Mouse (Mus musculus): ENCODE data around the gene Azin2.

The Azin2 gene

GRCm38 (mm10) chr4:128962029-128962925, at the start of gene Azin2:
Azin2 (minus strand) TSS chr4:128962442.
- DNase-seq = peak; percentile 97 to 98

GRCm38 (mm10) chr4:129011604-129012121, 49.4 kb upstream of the Azin2 start:
- DNase-seq = peak; percentile 65 to 69

GRCm38 (mm10) chr4:129009521-129009920, 47.3 kb upstream of the Azin2 start:
- DNase-seq = no peak

GRCm38 (mm10) chr4:129008672-129009071, 46.4 kb upstream of the Azin2 start:
- no peak for DNase-seq

- DNase-seq = no peak
These were observed 45.8 kb upstream of the Azin2 start for GRCm38 (mm10) chr4:129008006-129008519.

GRCm38 (mm10) chr4:129003720-129004119, 41.5 kb upstream of the Azin2 start:
- no peak for DNase-seq

GRCm38 (mm10) chr4:129000786-129001185, 38.5 kb upstream of the Azin2 start:
- no peak for DNase-seq

GRCm38 (mm10) chr4:128998401-128998800, 36.2 kb upstream of the Azin2 start:
- no peak for DNase-seq

GRCm38 (mm10) chr4:128997258-128997657, 35.0 kb upstream of the Azin2 start:
- no peak for DNase-seq

- DNase-seq = no peak
These were observed 33.0 kb upstream of the Azin2 start for GRCm38 (mm10) chr4:128995238-128995637.

- DNase-seq = peak; percentile 29 to 46
These were observed 31.4 kb upstream of the Azin2 start for GRCm38 (mm10) chr4:128993675-128994074.

GRCm38 (mm10) chr4:128993025-128993662, 30.9 kb upstream of the Azin2 start:
- DNase-seq = peak; percentile 97 to 98

GRCm38 (mm10) chr4:128992176-128992575, 29.9 kb upstream of the Azin2 start:
- DNase-seq = no peak

GRCm38 (mm10) chr4:128991500-128992008, 29.3 kb upstream of the Azin2 start, which contains the start of gene Ak2:
Ak2 (plus strand) TSS chr4:128991958.
- no peak for DNase-seq

- no peak for DNase-seq
These were observed 27.4 kb upstream of the Azin2 start for GRCm38 (mm10) chr4:128989678-128990077.

- no peak for DNase-seq
These were observed 26.7 kb upstream of the Azin2 start for GRCm38 (mm10) chr4:128988911-128989310.

- DNase-seq = no peak
These were observed 22.4 kb upstream of the Azin2 start for GRCm38 (mm10) chr4:128984600-128984999.

- no peak for DNase-seq
These were observed 21.4 kb upstream of the Azin2 start for GRCm38 (mm10) chr4:128983656-128984055.

- DNase-seq = no peak
These were observed 20.9 kb upstream of the Azin2 start for GRCm38 (mm10) chr4:128983151-128983550.

- DNase-seq = no peak
These were observed 19.6 kb upstream of the Azin2 start for GRCm38 (mm10) chr4:128981833-128982180.

GRCm38 (mm10) chr4:128980890-128981832, 18.9 kb upstream of the Azin2 start:
- no peak for DNase-seq

- DNase-seq = no peak
These were observed 16.4 kb upstream of the Azin2 start for GRCm38 (mm10) chr4:128978634-128979033.
